Mouse (Mus musculus) embryonic stem cell, embryonic (primary cell): ENCODE results near the gene Ryk.

ENCODE experiments used
- CTCF ChIA-PET, 4 experiments: fragments of 300-600 bp in 2 of 4; fragments of 350-600 bp in 2 of 4; sonication (Branson Sonifier 250); formaldehyde crosslinking; loops; one replicate each; lab custom pipeline; 2022; ENCODE audit warnings: inconsistent platforms in 2 of 4; lab: Charles Lee
- POLR2A ChIA-PET, 4 experiments: fragments of 300-600 bp in 2 of 4; fragments of 350-600 bp in 2 of 4; sonication (Branson Sonifier 250); formaldehyde crosslinking; loops; one replicate each; lab custom pipeline; 2022; ENCODE audit warnings: antibody characterized with exemption in 4 of 4, inconsistent platforms in 1 of 4; lab: Charles Lee

The Ryk gene

GRCm38 (mm10) chr9:102834742-102835591 lies at the start of gene Ryk:
Ryk (plus strand) TSS chr9:102834917.
- POLR2A ChIA-PET, result interaction anchor here in 3 of 4 experiments (0.6 to 2.1 kb wide), 11 partner anchors 8 to 209 kb away, joined by 3 to 7 read pairs (median 3); partner anchors contain the start of genes Anapc13 (in 1 of the 3) and Cep63 (in 1 of the 3)

GRCm38 (mm10) chr9:102789491-102789890 lies 45.2 kb upstream of the Ryk start:
- ChIA-PET POLR2A (interaction anchor here in 3 of 4 experiments (0.6 to 1.5 kb wide), 4 partner anchors 10 to 163 kb away, joined by 3 to 4 read pairs (median 3); no protein-coding TSS in a partner anchor), CTCF (interaction anchor here in 1 of 4 experiments (0.7 to 0.9 kb wide), 2 partner anchors 44 to 153 kb away, joined by 3 to 5 read pairs; no protein-coding TSS in a partner anchor)

More at GRCm38 (mm10) chr9:102834742-102835591, at the start of gene Ryk:
- CTCF ChIA-PET, result interaction anchor here in 3 of 4 experiments (0.5 to 1.5 kb wide), 5 partner anchors 32 to 399 kb away, joined by 3 to 4 read pairs (median 3); no protein-coding TSS in a partner anchor

GRCm38 (mm10) chr9:102791845-102792244 lies 42.9 kb upstream of the Ryk start:
- POLR2A ChIA-PET, result interaction anchor here (0.6 to 2.5 kb wide), 6 partner anchors 13 to 596 kb away, joined by 3 to 11 read pairs (median 4); partner anchors contain the start of genes Anapc13 (in 2 of the 4) and Cep63 (in 2 of the 4)

GRCm38 (mm10) chr9:102792836-102793235 lies 41.9 kb upstream of the Ryk start:
- ChIA-PET CTCF (interaction anchor here in 3 of 4 experiments (0.6 to 1.9 kb wide), 12 partner anchors 8 to 171 kb away, joined by 3 to 8 read pairs (median 4); no protein-coding TSS in a partner anchor), POLR2A (interaction anchor here in 3 of 4 experiments (0.5 to 2.5 kb wide), 24 partner anchors 9 to 167 kb away, joined by 3 to 11 read pairs (median 4); partner anchors contain the start of genes Anapc13 (in 2 of the 3), Cep63 (in 2 of the 3) and Ryk (in 1 of the 3))

More at GRCm38 (mm10) chr9:102791845-102792244, 42.9 kb upstream of the Ryk start:
- CTCF ChIA-PET, result interaction anchor here in 2 of 4 experiments (1.6 to 1.9 kb wide), 2 partner anchors 9 to 12 kb away, joined by 4 to 8 read pairs; no protein-coding TSS in a partner anchor

GRCm38 (mm10) chr9:102793286-102793809 lies 41.4 kb upstream of the Ryk start:
- CTCF ChIA-PET, result interaction anchor here (0.6 to 1.9 kb wide), 15 partner anchors 9 to 701 kb away, joined by 3 to 9 read pairs (median 5); no protein-coding TSS in a partner anchor
- POLR2A ChIA-PET, result interaction anchor here in 3 of 4 experiments (0.5 to 2.5 kb wide), 29 partner anchors 9 to 371 kb away, joined by 3 to 11 read pairs (median 3); partner anchors contain the start of genes Anapc13 (in 2 of the 3), Cep63 (in 2 of the 3) and Ryk (in 1 of the 3)

- POLR2A ChIA-PET, result interaction anchor here in 2 of 4 experiments (1.0 to 1.8 kb wide), 5 partner anchors 12 to 224 kb away, joined by 3 to 11 read pairs (median 3); no protein-coding TSS in a partner anchor
- CTCF ChIA-PET, result interaction anchor here in 2 of 4 experiments (0.5 to 0.6 kb wide), 3 partner anchors 13 to 409 kb away, joined by 4 to 8 read pairs (median 5); no protein-coding TSS in a partner anchor
These were observed 36.3 kb upstream of the Ryk start for GRCm38 (mm10) chr9:102798406-102798805.

GRCm38 (mm10) chr9:102806056-102806573 lies 28.6 kb upstream of the Ryk start:
- CTCF ChIA-PET, result interaction anchor here in 1 of 4 experiments (1.4 kb wide), 1 partner anchor 61 kb away, joined by 3 read pairs; no protein-coding TSS in a partner anchor

GRCm38 (mm10) chr9:102811192-102811591 lies 23.5 kb upstream of the Ryk start:
- ChIA-PET CTCF (no interaction called here), POLR2A (interaction anchor here in 1 of 4 experiments (0.6 kb wide), 1 partner anchor 122 kb away, joined by 3 read pairs; no protein-coding TSS in a partner anchor)

More at GRCm38 (mm10) chr9:102806056-102806573, 28.6 kb upstream of the Ryk start:
- POLR2A ChIA-PET, result interaction anchor here in 1 of 4 experiments (1.1 kb wide), 1 partner anchor 81 kb away, joined by 3 read pairs; no protein-coding TSS in a partner anchor

- CTCF ChIA-PET, result no interaction called here
These were observed 16.5 kb upstream of the Ryk start for GRCm38 (mm10) chr9:102818228-102818627.

GRCm38 (mm10) chr9:102828604-102829003 lies 6.1 kb upstream of the Ryk start:
- CTCF ChIA-PET, result no interaction called here
- POLR2A ChIA-PET, result interaction anchor here in 1 of 4 experiments (0.6 kb wide), 1 partner anchor 1717 kb away, joined by 3 read pairs; no protein-coding TSS in a partner anchor

More at GRCm38 (mm10) chr9:102818228-102818627, 16.5 kb upstream of the Ryk start:
- POLR2A ChIA-PET, result no interaction called here

- POLR2A ChIA-PET, result no interaction called here
- CTCF ChIA-PET, result no interaction called here
These were observed 3.2 kb upstream of the Ryk start for GRCm38 (mm10) chr9:102831541-102831940.

- POLR2A ChIA-PET, result interaction anchor here in 3 of 4 experiments (1.0 to 2.1 kb wide), 4 partner anchors 9 to 208 kb away, joined by 3 to 7 read pairs (median 4); partner anchors contain the start of genes Anapc13 (in 1 of the 3) and Cep63 (in 1 of the 3)
- CTCF ChIA-PET, result interaction anchor here in 1 of 4 experiments (1.5 kb wide), 1 partner anchor 120 kb away, joined by 3 read pairs; no protein-coding TSS in a partner anchor
These were observed 339 bp upstream of the Ryk start for GRCm38 (mm10) chr9:102834414-102834741.

- ChIA-PET CTCF (no interaction called here), POLR2A (interaction anchor here in 1 of 4 experiments (1.0 to 1.7 kb wide), 2 partner anchors 10 to 212 kb away, joined by 3 to 7 read pairs; no protein-coding TSS in a partner anchor)
These were observed 1.6 kb downstream of the Ryk start for GRCm38 (mm10) chr9:102836279-102836678.

GRCm38 (mm10) chr9:102840792-102841778 lies 6.4 kb downstream of the Ryk start:
- CTCF ChIA-PET, result interaction anchor here in 3 of 4 experiments (1.1 to 2.8 kb wide), 4 partner anchors 18 to 26 kb away, joined by 3 to 10 read pairs (median 6); no protein-coding TSS in a partner anchor
- POLR2A ChIA-PET, result interaction anchor here in 3 of 4 experiments (0.6 to 1.8 kb wide), 12 partner anchors 8 to 208 kb away, joined by 3 to 7 read pairs (median 3); no protein-coding TSS in a partner anchor

GRCm38 (mm10) chr9:102841832-102842231 lies 7.1 kb downstream of the Ryk start:
- POLR2A ChIA-PET, result interaction anchor here in 3 of 4 experiments (0.6 to 1.8 kb wide), 10 partner anchors 9 to 1305 kb away, joined by 3 to 7 read pairs (median 3); no protein-coding TSS in a partner anchor
- CTCF ChIA-PET, result interaction anchor here in 3 of 4 experiments (1.1 to 2.8 kb wide), 4 partner anchors 18 to 25 kb away, joined by 3 to 10 read pairs (median 6); no protein-coding TSS in a partner anchor

- CTCF ChIA-PET, result interaction anchor here in 3 of 4 experiments (0.6 to 1.7 kb wide), 4 partner anchors 25 to 249 kb away, joined by 3 to 7 read pairs (median 5); no protein-coding TSS in a partner anchor
- POLR2A ChIA-PET, result interaction anchor here in 3 of 4 experiments (0.6 to 1.8 kb wide), 6 partner anchors 10 to 1304 kb away, joined by 3 to 7 read pairs (median 4); no protein-coding TSS in a partner anchor
These were observed 7.8 kb downstream of the Ryk start for GRCm38 (mm10) chr9:102842498-102842897.
